9 mouse cellular contexts compared by ENCODE assay signal in genomic region chr5:135544032-135544558, GRCm38 (mm10). TPM values are rescaled to one million over a fixed set of nuclear protein-coding genes. Genes with fewer than 3 reads are reported as not detected.
DNase-seq lines count a peak whose midpoint lies in the region; ATAC-seq lines count a peak whose summit lies in the region.
"Had no signal": no experiment of that assay in that cellular context is flagged by ENCODE, and none has a peak within 500 bp of the region (broad histone marks: within the 10 kb centered on the region; RNA-seq: fewer than 3 reads in every experiment).

No protein-coding gene starts in this region.

- DNase-seq in cerebellum, postnatal 10 days = peak; percentile 68 to 71
- DNase-seq in heart, adult 18-20 months = peak; percentile 48 to 67
- DNase-seq in lung, postnatal 4 days = peak; percentile 34 to 63
- DNase-seq in frontal cortex, adult 2 months (ENCODE audit: extremely low spot score in 1 of 2, low spot score in 1 of 2) = no peak
- DNase-seq in T-cell, adult 2 months (ENCODE audit: low spot score) = no peak

- peaks cover 43% of the 10 kb centered on the region for H3K4me1 ChIP-seq in megakaryocyte, embryonic 14.5 days
- peaks cover 18% of the 10 kb centered on the region for H3K4me1 ChIP-seq in kidney, embryonic 15.5 days

- 5% methylated on average over 15 of the region's 15 CpGs for WGBS in kidney, embryonic 15.5 days

- H3K4me3 ChIP-seq in megakaryocyte, embryonic 14.5 days (replicated peaks) = peak overlapping the region; percentile 94
- peak overlapping the region; percentile 77 for H3K4me3 ChIP-seq in kidney, embryonic 15.5 days (replicated peaks)

- no peaks in the 10 kb centered on the region for H3K36me3 ChIP-seq in megakaryocyte, embryonic 14.5 days (replicated peaks; ENCODE audit: low read length)
- H3K36me3 ChIP-seq in kidney, embryonic 15.5 days = no peaks in the 10 kb centered on the region

- peaks cover 22% of the 10 kb centered on the region for H3K27me3 ChIP-seq in megakaryocyte, embryonic 14.5 days (replicated peaks)
- no peaks in the 10 kb centered on the region for H3K27me3 ChIP-seq in kidney, embryonic 15.5 days

- no peaks in the 10 kb centered on the region for H3K9me3 ChIP-seq in megakaryocyte, embryonic 14.5 days
- H3K9me3 ChIP-seq in kidney, embryonic 15.5 days (replicated peaks) = no peaks in the 10 kb centered on the region

- no peak for ATAC-seq in megakaryocyte, adult 5-6 weeks (ENCODE audit: poor library complexity, severe bottlenecking)
- ATAC-seq in kidney, embryonic 15.5 days (replicated peaks; ENCODE audit: low FRiP score) = no peak

- H3K4me2 ChIP-seq in kidney, embryonic 15.5 days = peak overlapping the region; percentile 95

- H3K27ac ChIP-seq in kidney, embryonic 15.5 days = no peak overlapping the region

- peak overlapping the region; percentile 66; the same call in 1 of the 2 replicates for H3K9ac ChIP-seq in kidney, embryonic 15.5 days

RNA-seq across cellular contexts. Expression of gene Hip1, which starts 0.8 kb away (rescaled TPM):
- polyA plus RNA-seq in megakaryocyte, embryonic 14.5 days (2012; ENCODE audit: insufficient read depth, low replicate concordance) = 0.51 TPM in 1 of 2 replicates, not detected in the other
- total RNA-seq in megakaryocyte, adult 5-6 weeks (2015) = 21.6 and 28.9 TPM in 2 replicates
- 34.7 and 39.9 TPM in 2 replicates for total RNA-seq in megakaryocyte, adult 5-6 weeks (2017)
- 10 to 100 TPM; 19.9 to 24.4 TPM for total RNA-seq in heart, adult 18-20 months (2021)
- 43.2 and 45.2 TPM in 2 replicates for polyA plus RNA-seq in kidney, embryonic 15.5 days (2015; fragmentation: Nextera tagmentation; extraction: Ambion mirVana)
- polyA plus RNA-seq in frontal cortex, adult 2 months (2012; rRNA removed) = 32.1 and 38.3 TPM in 2 replicates

RNA-seq across cellular contexts. Expression of gene Ccl26, which starts 19.3 kb away (rescaled TPM):
- polyA plus RNA-seq in megakaryocyte, embryonic 14.5 days (2012; ENCODE audit: insufficient read depth, low replicate concordance) = not detected in 2 replicates
- total RNA-seq in megakaryocyte, adult 5-6 weeks (2015) = not detected in 2 replicates
- total RNA-seq in megakaryocyte, adult 5-6 weeks (2017) = not detected in 2 replicates
- total RNA-seq in heart, adult 18-20 months (2021) = not detected
- polyA plus RNA-seq in kidney, embryonic 15.5 days (2015; fragmentation: Nextera tagmentation; extraction: Ambion mirVana) = not detected in 2 replicates
- polyA plus RNA-seq in frontal cortex, adult 2 months (2012; rRNA removed) = not detected in 2 replicates
- total RNA-seq: left cerebral cortex, postnatal 10 days had no signal

RNA-seq across cellular contexts. Expression of gene Ccl24, which starts 28.8 kb away (rescaled TPM):
- not detected in 2 replicates for polyA plus RNA-seq in megakaryocyte, embryonic 14.5 days (2012; ENCODE audit: insufficient read depth, low replicate concordance)
- 0.25 and 3.5 TPM in 2 replicates for total RNA-seq in megakaryocyte, adult 5-6 weeks (2015)
- total RNA-seq in megakaryocyte, adult 5-6 weeks (2017) = 0.37 TPM in 1 of 2 replicates, not detected in the other
- 1 to 10 TPM; 2.3 to 2.7 TPM for total RNA-seq in heart, adult 18-20 months (2021)
- polyA plus RNA-seq in kidney, embryonic 15.5 days (2015; fragmentation: Nextera tagmentation; extraction: Ambion mirVana) = 1.9 and 2.4 TPM in 2 replicates
- 0.23 and 0.60 TPM in 2 replicates for polyA plus RNA-seq in frontal cortex, adult 2 months (2012; rRNA removed)

Comparison
In these comparisons a context has a peak if more than half of its experiments do, and no peak if none do; other contexts are left out.
1. DNase-seq: peak in cerebellum, postnatal 10 days (2 of 2), heart, adult 18-20 months (2 of 2) and lung, postnatal 4 days (2 of 2); none in frontal cortex, adult 2 months (0 of 2) and T-cell, adult 2 months (single experiment).
2. RNA of gene Hip1, which starts 0.8 kb away (polyA plus RNA-seq): 43.2 to 45.2 TPM in kidney, embryonic 15.5 days and 32.1 to 38.3 TPM in frontal cortex, adult 2 months; 0.51 TPM in megakaryocyte, embryonic 14.5 days; every median in the first group is over 10 times any median in the second.